Mouse (Mus musculus): ENCODE results near the gene Polr2j.
A peak's percentile ranks its signal among the peaks of the same experiment; 100 is the strongest.

The Polr2j gene

DNA sequence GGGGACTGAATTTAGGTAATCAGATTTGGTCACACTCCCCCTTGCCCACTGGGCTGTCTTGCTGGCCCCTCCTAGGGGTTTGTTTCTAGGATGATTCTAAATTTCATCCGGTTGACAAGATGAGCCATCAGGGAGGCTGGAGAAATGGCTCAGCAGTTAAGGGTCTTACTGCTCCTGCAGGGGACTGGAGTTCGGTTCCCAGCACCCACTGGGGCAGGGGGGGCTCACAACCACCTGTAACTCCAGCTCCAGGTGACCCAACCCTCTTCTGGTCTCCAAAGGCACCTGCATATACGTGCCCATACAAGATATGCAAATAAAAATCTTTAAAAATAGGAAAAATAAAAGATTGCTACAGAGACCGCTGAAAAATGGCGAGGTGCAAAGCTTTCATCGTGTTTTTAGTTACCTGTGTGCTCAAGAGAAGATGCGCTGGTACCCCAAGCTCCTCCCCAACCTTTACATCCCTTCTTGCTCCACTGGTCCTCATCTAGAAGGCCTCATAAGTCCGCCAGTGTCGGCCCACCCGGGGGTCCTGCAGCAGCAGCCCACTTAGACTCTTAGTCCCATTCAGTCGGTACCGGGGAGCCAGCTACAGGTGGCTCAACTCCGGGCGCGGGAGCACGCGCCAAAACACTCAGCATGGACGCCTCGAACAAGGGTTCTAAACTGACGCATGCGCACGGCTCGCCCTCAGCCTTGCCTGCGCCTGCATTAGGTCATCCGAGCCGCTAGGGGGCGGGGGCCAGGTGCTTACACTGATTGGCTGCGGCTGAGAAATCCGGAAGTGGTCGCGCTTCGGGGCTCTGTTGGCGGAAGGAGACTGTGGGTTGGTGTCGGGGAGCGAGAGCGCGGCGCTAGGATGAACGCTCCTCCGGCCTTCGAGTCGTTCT lies at the start of gene Polr2j:
Gene Polr2j (plus strand): TSS at position 741 of the 893 bp plus-strand sequence.
- peak; percentile 91 to 98 for DNase-seq (ENCODE audit: low spot score in 2 of 2)

DNA sequence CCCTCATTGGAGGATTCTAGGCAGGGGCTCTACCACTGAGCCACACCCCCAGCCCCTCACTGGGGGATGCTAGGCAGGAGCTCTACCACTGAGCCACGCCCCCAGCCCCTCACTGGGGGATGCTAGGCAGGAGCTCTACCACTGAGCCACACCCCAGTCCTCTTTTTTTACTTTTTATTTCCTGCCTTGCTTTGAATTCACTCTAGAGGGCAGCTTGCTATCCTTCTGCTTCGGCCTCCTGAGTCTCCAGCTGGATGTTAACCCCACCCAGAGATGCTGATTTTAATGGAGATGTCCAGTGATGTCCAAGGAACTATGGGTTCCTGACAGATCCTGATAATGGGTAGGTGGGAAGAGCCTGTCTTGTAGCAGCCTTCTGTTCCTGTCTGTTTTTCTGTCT lies 47.0 kb upstream of the Polr2j start:
- DNase-seq (ENCODE audit: low spot score in 2 of 2), result no peak

DNA sequence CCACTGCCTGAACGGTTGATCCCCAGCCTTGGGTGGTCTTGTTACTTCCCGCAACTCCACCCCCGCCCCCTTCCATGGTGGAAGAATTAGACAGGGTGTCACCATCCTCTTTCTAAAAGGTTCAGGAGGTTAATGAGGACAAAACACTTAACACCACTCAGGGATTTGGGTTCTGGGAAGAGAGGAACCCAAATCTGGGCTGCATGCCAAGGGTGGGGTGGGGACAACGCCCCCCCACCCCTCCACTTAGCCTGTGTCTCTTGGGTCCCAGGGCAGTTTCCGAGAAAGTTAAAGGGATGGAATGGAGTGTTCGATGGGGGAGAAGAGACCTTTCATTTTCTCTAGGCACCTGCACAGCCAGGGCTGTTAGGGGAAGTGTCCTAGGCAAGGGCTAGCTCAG lies 43.4 kb upstream of the Polr2j start:
- no peak for DNase-seq (ENCODE audit: low spot score in 2 of 2)

DNA sequence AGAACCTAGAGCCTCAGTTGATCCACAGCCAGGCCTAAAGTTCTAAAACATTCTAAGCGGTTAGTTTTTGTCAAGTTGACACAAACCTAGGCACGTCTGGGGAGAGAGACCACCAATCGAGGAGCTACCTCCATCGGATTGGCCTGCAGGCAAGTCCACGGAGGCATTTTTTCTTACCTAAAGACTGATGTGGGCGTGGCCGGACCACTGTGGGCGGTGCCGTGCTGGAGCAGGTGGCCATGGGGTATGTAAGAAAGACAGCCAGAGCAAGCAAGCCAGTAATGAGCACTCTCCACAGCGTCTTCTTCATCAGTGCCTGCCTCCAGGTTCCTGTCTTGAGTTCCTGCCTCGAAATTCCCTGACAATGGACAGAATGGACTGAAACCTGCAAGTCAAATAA lies 42.9 kb upstream of the Polr2j start:
- no peak for DNase-seq (ENCODE audit: low spot score in 2 of 2)

DNA sequence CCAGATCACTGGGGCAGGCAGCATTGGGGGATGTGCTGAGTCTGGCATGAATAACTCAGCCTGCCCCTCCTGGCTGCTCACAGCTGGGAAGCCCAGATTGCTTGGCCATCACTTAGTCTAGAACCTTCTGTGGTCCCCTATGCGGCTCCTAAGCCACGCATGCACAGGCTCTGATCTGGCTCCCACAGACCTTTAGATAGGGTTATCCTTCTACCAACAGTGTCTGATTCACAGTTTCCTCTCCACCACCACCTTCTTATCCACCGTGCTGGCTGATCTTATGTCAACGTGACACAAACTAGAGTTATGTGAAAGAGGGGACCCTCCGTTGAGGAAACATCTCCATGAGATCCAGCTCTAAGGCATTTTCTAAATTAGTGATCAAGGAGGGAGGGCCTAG lies 41.4 kb upstream of the Polr2j start:
- no peak for DNase-seq (ENCODE audit: low spot score in 2 of 2)

DNA sequence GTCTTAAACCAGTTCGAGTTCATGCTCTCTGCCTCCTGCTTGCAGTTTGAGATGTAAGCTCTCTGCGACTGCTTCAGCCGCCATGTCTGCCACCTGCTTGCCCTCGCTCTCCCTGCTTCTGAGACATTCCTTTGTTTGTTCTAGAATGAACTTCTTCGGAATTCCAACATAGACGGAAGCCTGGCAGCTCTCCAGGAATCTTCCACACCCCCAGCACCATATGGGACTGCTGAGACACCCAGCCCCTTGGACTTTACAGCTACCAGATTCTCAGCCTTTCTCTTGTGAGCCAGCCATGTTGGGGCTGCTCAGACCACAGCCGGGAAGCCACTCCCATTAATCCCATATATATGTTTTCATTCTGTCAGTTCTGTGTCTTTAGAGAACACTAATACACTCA lies 40.1 kb upstream of the Polr2j start:
- DNase-seq (ENCODE audit: low spot score in 2 of 2), result no peak

DNA sequence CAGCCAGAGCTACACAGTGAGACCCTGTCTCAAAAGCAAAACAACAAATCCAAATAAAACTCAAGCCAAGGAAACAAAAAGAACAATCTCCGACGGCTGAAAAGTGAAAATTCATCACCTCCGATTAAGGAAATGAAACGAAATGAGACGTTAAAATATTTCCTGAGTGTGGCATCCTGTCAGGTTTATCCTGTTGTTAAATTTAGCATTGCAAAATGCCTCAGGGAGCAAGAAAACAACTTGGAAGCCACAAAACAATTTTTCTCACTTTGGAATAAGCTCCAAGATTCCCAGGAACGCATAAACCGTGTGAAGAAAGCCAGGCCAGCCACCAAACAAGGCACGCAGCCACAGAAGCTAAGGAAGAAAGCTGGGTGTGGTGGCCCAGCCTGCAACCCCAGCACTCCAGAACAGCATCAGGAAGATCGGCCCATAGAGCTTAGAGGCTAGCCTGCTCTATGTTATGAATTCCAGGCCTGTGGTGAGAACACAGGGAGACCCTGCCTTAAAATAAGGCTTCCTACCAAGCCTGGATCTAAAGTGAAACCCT lies 39.4 kb upstream of the Polr2j start:
- no peak for DNase-seq (ENCODE audit: low spot score in 2 of 2)

DNA sequence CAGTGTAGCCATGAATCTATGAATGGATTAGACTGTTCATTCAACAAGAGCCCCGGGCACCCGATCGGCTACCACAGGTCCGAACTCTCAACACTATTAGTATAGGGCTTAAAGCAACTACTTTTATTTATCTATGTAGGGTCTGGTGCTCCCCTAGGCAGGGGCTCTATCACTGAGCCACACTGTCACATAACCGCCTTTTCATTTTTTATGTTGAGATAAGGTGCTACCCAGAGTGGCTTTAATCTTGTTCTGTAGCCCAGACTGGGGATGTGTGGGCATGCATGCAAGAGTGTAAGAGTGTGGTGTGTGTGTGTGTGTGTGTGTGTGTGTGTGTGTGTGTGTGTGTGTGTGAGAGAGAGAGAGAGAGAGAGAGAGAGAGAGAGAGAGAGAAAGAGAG lies 38.3 kb upstream of the Polr2j start:
- DNase-seq (ENCODE audit: low spot score in 2 of 2), result no peak

DNA sequence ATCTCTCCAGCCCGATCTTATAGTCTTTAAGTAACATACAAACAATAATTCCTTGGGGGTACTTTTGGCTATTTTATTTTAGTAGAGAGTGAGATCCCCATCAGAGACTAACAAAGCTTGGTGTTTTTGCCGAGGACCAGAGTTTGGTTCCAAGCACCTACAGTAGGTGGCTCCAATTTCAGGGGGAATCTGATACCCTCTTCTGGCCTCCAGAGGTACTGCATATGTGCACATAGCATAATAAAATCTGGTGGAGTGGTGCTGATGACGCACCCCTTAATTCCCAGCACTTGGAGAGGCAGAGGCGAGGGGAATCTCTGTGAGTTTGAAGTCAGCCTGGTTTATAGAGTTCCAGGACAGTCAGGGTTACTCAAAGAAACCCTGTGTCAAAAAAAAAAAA lies 34.1 kb upstream of the Polr2j start:
- no peak for DNase-seq (ENCODE audit: low spot score in 2 of 2)

DNA sequence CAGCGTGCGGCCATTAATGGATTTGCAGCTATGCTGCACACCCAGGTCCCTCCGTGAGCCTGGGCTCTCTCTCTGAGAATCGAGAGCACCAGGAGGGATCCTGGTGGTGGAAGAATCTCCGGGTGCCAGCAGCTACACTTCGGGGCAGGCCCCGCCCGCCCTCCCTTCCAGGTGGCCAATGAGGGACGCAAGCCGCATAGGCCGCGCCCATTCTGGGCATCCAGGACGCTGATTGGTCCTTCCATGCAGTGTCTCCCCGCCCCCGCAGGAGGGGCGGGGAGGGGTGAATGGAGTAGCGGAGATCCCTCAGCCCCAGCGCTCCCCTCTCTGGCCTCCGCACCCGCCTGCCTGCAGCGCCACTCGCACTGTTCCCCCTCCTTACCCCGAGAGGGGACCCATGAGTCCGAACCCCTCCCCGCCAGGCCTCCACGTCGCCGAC lies 32.7 kb upstream of the Polr2j start, which contains the start of gene Rasa4:
Gene Rasa4 (plus strand): TSS at position 248 of the 439 bp plus-strand sequence.
- DNase-seq (ENCODE audit: low spot score in 2 of 2), result peak; percentile 93 to 95

DNA sequence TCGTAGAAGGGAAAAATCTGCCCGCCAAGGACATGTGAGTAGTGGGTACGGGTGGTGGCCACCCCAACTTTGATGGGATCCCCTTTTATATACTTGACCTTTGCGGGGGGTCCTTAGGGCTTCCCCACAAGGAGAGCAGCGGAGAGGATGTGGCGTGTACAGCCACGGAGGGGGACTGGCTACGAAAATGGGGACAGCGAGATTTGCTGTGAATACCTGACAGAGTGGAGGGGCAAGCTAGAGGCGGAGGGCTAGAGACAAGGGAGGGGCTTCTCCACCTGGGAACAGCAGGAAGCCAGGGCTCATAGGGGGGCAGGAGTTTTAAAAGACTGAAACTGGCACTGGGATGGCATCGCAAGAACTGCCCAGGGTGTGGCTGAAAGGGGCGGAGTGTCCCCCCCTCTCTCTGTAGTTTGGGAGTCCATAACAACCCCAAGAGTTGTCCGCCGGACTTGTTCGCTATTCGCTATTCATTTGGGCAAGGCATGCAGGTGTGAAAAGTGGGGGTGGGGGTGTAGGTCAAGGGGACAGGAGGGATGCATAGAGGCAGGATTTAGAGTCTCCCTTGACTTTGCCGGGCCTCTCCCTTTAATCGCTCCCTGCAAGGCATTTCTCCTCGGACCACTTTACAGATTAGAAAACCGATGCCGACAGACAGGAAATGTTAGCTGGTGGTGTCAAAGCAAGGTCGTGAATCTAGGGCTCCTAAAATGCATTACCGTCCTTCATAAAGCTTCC lies 32.1 kb upstream of the Polr2j start:
- DNase-seq (ENCODE audit: low spot score in 2 of 2), result peak in 1 of 2 experiments; percentile 31

DNA sequence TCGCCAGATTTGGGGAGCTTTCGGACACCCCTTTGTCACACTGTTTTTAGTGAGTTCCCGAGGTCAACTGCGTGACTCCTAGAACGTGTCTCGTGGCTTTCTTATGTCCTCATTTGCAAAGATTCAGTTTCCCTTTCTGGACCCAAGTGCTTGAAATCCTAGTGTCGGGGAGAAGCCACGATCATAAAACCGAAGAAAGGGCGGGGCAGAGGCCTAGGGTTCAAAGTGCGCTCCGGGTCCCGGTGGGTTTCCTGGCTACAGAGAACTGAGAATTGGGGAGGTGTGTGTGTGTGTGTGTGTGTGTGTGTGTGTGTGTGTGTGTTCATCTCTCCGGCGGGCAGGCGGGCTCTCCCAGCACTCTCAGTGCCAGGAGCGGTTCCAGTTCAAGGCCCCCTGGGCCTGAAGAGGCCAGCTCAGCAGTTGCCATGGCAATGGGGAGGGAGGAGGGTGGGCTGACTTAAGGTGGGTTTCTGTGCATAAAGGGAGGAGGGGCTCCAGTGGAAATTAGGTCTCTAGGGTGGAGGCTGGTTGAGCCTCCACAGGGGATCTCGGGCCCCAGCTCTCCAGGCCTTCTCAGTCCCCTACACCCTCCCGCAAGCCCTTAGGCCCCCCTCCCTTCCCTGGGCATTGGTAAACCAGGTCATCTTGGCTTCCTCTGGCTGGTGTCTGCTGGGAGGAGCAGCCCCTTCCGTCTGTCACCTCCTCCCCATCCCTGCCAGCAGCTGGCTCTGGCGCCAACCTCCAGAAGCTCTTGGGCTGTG lies 31.4 kb upstream of the Polr2j start:
- peak; percentile 38 to 49 for DNase-seq (ENCODE audit: low spot score in 2 of 2)

DNA sequence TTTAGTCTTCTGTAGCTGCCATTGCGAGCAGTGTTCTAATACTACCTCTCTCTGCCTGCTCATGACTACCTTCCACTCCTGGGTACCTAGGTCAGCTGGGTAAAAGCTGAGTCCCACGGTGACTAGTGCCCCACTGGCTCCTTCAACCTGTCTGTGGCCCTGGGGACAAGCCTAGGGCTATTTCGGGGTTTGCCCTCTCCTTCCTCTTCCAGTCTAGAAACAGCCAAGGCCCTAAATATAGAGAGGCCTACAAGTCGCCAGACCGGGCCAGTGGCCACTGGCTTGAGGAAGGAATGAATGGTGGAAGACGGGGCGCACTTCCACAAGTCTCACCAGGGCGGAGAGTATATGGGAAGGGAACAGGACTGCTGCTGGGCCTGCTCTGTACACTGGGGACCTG lies 30.1 kb upstream of the Polr2j start:
- DNase-seq (ENCODE audit: low spot score in 2 of 2), result no peak

DNA sequence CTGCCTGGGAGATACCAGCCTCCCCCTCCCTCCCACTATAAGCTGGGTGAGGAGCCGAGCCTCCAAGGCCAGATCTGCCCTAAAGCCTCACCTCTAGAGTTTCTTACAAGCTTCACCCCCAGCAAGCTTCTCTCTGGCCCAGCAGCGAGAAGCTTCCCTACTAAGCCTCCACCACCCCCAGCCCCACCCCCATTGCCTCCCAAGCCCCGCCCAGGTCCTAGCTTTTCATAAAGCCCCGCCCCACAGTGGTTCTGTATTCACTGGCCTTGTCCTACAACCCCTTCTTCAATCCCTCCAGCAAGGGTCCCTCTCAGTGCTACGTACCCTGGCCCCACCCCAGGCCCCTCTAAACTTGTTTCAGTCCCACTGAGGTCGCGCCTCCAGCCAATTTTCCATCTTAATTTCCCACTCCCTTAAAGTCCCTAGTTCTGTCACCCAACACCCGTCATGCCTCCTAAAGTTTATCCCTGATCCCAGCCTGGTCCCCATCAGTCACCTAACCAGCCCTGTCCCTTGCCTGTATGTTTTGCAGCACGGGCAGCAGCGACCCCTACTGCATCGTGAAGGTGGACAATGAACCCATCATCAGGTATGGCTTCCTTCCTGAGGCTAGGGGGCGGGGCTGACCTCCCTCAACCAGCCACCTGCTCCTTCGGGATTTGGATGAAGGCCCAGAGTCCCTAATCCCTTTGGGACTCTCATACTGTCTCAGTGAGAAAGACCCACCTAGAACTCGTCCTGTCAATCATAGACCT lies 27.4 kb upstream of the Polr2j start:
- no peak for DNase-seq (ENCODE audit: low spot score in 2 of 2)

DNA sequence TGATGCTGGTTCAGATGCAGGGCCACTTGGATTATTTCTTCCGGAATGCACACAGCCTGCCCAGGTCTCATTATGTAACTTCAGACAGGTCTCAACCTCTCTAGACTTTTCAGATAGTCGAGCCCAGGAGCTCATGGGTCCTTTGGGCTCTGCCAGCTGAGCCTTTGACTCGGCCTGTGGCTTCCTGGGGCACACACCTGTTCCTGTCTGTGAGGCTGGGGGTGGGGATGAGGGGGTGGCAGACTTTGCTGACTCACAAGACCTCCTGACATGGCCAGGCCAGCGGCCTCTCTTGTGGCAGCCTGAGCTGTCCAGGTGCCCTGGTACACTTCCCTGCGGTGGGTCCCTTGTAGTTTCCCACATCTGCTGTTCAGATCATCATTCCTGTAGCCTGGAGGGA lies 24.5 kb upstream of the Polr2j start:
- peak; percentile 59 to 63 for DNase-seq (ENCODE audit: low spot score in 2 of 2)

DNA sequence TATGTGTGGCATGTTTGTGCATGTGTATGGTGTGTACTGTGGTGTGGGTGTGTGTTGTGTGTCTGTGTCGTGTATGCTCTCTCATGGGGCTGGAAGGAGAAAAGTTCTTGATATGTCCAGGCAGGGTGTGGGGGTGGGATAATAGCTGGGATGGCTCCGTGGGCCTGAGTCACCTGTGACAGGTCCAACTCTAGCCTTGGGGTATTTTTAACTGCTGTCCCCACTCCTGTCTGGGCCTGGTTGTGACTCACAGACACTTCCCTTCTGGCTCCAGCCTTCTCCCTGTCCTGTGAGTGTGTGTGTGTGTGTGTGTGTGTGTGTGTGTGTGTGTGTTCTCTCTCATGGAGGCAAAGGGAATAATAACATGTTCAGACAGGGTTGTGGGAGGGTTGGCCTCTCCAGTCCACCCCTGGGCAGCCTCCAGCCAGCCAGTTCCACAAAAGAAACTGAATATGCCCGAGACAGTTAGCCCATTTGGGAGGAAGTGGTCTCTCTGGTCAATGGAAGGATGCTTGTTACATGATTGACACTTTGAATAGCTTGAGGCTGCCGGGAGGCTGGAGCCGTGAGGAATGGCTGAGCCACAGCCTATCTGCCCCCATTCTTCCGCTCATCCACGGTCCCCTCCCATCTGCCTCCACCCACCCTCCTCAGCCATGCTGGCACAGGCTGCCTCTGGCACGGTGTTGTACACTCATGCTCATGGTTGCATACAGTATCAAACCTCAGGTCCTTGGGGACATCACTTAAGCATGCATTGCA lies 22.0 kb upstream of the Polr2j start:
- DNase-seq (ENCODE audit: low spot score in 2 of 2), result no peak

DNA sequence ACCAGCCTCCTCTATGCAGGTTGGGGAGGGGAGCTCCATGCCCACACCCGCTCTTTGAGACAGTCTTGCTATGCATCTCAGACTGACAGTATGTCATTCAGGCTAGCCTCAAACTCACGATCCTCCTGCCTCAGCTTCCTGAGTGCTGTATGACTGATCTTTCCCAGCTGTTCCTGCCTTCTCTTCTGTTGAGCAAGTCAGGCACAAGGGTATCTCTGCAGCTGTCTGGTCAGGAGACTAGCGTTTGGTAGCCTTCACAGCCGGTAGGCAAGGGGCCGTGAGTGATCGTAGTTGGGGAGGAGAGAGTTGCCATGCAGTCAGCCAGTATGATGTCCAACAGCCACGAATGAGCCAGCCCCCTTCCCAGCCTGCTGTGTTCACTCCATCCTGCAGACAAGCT lies 21.3 kb upstream of the Polr2j start:
- DNase-seq (ENCODE audit: low spot score in 2 of 2), result no peak

DNA sequence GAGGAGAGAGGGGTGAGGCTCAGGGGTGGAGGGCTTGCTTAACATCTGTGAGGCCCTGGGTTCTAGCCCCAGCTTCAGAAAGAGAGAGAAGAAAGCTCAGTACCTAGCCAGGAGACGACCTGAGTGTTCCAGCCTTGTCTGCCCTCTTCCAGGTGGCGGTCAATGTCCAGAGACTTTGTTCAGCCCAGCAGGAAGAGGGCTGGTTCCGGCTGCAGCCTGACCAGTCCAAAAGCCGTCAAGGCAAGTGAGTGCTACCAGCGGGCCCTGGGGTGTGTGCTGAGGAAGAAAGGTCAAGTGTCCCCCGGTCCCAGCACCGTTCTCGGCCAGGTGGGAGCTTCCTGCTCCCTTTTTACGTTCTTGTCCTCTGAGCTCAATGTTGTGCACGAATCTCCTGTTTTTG lies 17.9 kb upstream of the Polr2j start:
- no peak for DNase-seq (ENCODE audit: low spot score in 2 of 2)

DNA sequence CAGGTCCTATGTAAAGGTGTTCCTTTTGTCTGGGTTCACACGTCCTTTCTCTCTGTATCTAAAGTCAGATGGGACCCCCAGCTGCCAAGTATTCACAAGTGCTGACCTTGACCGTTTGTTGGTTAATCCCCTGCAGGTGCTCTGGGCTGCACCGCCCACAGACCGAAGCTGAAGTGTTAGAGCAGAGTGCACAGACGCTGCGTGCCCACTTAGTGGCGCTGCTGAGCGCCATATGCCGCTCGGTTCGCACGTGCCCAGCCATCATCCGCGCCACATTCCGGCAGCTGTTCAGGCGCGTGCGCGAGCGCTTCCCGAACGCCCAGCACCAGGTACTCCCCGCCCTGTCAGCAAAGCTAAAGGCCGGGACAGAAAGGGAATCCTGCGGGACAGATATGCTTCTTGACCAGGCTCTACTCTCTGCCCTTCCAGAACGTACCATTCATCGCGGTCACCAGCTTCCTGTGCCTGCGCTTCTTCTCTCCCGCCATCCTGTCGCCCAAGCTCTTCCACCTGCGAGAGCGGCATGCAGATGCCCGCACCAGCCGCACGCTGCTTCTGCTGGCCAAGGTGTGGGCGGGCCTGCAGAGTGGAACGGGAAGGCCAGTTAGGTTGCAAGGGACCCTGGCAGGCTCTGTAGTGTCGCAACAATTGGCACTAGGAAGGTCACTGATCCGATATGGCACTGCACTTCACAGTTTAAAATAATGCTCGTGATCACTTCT lies 14.2 kb upstream of the Polr2j start:
- peak; percentile 60 to 79 for DNase-seq (ENCODE audit: low spot score in 2 of 2)

DNA sequence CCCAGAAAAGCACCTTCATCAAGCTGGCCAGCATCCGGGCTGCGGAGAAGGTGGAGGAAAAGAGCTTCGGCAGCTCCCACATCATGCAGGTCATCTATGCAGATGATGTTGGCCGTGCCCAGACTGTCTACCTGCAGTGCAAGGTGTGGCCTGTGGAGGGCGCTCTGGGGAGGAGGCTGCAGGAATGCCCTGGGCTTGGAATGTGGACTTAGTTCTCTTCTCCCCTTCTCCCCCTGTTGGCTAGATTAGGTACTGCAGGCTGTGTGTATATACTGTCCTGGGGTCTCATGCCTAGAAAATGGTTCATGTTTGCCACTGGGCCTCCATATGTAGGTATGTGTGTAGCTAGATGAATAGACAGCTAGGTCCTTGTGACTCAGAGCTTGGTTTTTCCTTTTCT lies 11.9 kb upstream of the Polr2j start:
- peak in 1 of 2 experiments; percentile 41 for DNase-seq (ENCODE audit: low spot score in 2 of 2)
